Mouse (Mus musculus) layer of hippocampus, postnatal 36 days (tissue): ENCODE measurements at regions not wholly inside any gene's neighbourhood (a gene's known extent, or its start where the extent isn't known, plus 50 kb on each side); places are given as distances from the start of the nearest gene placed in this dataset.

Experiments
- DNase-seq, 2 experiments: peaks; one replicate each; pipeline ENCODE4 v3.0.0; 2022

GRCm38 (mm10) chr10:37439863-37440613, 301.3 kb upstream of the Marcks start:
- DNase-seq, result no peak

- no peak for DNase-seq
These were observed 299.6 kb upstream of the Marcks start for GRCm38 (mm10) chr10:37438312-37438711.

- no peak for DNase-seq
These were observed 298.1 kb upstream of the Marcks start for GRCm38 (mm10) chr10:37436849-37437248.

DNA sequence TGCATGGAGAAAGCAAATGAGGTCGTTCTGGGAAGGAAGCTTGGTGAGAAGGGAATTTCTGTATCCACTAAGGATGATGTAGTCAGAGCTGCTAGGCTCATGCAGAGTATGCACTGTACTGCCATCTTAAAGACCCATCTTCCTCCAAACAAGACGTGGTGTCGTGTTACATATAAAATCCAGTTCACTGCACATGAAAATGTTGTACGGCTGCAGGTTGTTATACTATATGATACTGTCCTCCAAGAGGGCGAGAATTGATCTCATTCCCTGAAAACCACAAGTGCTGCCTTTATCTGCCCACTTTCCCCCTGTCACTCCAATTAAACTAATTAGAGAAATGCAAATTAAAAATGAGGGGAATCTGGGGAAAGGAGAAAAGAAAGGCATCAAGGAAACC, 295.5 kb upstream of the Marcks start:
- DNase-seq, result no peak

GRCm38 (mm10) chr10:37423047-37423446, 284.3 kb upstream of the Marcks start:
- DNase-seq, result no peak

DNA sequence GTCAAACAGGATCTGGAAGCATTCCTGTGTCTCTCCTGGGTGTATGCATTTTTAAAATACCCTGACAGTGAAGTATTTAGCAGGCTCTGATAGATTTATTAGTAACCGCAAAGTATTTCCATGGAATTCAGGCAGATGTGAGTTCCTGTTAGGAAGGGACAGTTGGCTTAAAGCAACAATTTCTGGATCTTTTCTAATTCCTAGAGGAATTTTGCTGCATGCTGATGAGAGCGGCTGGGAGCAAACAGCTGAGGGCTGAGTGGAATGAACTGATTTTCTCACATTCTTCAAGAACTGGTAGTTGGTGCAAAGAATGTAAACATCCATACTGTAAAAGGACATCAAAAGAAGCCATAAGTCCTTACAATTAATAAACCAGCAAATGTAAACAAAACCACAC, 283.9 kb upstream of the Marcks start:
- no peak for DNase-seq

DNA sequence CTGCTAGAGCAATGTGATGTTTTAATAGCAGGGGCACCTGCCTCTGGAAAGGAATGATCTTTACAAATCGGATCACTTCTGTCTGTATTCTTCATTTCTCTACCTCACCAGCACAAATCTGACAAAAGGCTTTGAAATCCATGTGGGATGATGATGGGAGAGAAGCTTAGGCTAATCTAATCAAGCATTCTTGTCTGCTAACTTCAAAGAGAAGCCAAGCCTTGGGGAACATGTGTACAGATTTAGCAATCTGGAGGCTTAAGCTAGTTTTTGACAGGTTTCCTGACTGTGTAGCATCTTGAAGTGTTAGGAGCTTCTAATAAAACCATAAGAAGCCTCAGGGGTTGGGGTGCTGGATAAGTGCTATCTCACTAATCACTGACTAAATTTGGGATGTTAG, 277.6 kb upstream of the Marcks start:
- DNase-seq, result no peak

DNA sequence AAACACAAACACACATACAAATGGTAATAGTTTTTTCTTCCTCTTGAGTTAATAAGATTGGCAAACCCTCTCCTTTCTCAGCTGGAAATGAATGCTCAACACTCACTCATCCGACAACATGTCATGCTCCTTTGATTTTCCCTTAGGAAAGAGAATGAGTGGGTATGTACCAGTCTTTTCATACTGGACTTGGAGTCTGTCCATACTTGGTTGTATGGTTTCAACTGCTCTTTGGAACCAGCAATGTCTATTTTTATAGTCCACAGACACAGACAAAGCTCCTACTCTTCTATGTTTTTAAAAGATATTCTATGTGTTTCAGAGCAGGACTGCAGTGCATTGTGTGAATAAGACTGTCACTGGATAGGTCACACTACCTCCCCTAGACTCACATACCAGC, 273.7 kb upstream of the Marcks start:
- no peak for DNase-seq

- no peak for DNase-seq
These were observed 271.0 kb upstream of the Marcks start for GRCm38 (mm10) chr10:37409749-37410148.

- DNase-seq, result no peak
These were observed 268.8 kb upstream of the Marcks start for GRCm38 (mm10) chr10:37407487-37407886.

DNA sequence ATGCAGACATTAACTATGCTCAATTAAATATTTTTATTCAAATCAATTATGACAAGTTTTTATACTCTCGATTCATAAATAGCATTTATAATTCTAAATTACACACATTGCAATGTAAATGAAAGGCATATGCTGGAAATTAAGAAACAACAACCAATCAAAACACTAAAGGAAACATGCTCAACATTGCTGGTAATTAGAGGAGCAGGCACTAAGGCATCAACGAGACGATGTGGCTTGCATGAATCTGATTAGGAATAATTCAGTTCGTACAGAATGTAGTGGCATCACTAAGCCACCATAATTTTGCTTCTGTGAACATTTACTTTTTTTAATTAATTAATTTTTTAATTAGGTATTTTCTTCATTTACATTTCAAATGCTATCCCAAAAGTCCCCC, 266.2 kb upstream of the Marcks start:
- no peak for DNase-seq

- DNase-seq, result no peak
These were observed 265.7 kb upstream of the Marcks start for GRCm38 (mm10) chr10:37404407-37404806.

DNA sequence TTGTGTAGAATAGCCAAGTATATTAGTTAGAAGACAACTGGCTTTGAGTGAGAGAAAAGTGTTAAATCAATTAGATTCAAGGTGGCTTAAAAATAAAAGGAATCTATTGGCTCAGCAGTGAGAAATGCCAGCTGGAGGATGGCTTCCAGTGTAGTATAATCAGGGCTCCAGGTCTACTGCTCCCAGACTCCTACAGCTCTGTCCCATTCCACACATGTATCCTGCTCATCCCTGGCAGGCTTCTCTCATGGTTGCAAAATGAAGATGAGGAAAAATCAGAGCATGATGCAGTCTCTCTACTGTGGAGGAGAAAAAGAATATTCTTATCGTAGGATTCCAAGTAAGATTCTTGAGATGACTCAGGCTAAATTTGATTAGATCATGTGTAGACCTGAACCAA, 263.7 kb upstream of the Marcks start:
- no peak for DNase-seq

DNA sequence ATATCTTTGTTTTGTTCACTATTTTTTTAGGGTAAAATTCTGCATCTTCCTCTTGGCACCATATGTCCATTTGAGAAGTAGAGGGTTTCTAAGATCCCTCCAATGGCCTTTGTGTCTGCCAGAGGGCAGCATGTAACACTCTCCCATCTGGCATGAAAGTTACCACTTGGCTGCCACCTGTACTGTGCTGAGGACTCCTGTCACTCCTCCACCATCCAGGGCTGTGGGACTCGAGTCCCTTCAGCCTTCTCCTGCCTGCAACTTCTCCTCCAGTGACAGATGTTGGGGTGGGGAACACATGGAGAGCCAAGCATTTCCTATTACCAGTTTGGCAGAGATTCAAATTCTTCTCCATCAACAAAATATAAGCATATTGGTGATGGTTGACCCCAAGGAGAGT, 262.3 kb upstream of the Marcks start:
- DNase-seq, result no peak

- DNase-seq, result no peak
These were observed 261.7 kb upstream of the Marcks start for GRCm38 (mm10) chr10:37400379-37400778.

- peak; percentile 2 to 9 for DNase-seq
These were observed 258.7 kb upstream of the Marcks start for GRCm38 (mm10) chr10:37397271-37397991.

DNA sequence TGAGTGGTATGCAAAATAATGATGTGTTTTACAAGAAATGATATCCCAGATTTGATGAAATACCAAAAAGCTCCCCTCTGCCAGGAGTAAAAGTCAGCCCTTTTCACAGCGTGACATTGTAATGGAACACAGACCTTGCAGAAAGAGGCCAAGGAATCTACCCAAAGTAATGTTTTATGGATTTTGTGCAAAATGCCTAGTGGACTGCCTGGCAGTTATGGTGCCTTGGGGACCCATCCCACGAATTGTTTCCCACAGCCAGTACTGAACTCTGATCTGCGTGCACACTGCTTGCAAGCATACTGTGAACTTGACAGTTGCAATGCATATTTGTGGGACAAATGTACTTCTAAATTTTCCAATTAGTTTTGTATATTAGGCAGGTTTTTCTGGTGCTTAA, 251.3 kb upstream of the Marcks start:
- no peak for DNase-seq

- no peak for DNase-seq
These were observed 247.5 kb upstream of the Marcks start for GRCm38 (mm10) chr10:37386216-37386615.

- DNase-seq, result no peak
These were observed 241.3 kb upstream of the Marcks start for GRCm38 (mm10) chr10:37380024-37380423.

- no peak for DNase-seq
These were observed 239.4 kb upstream of the Marcks start for GRCm38 (mm10) chr10:37378002-37378702.

DNA sequence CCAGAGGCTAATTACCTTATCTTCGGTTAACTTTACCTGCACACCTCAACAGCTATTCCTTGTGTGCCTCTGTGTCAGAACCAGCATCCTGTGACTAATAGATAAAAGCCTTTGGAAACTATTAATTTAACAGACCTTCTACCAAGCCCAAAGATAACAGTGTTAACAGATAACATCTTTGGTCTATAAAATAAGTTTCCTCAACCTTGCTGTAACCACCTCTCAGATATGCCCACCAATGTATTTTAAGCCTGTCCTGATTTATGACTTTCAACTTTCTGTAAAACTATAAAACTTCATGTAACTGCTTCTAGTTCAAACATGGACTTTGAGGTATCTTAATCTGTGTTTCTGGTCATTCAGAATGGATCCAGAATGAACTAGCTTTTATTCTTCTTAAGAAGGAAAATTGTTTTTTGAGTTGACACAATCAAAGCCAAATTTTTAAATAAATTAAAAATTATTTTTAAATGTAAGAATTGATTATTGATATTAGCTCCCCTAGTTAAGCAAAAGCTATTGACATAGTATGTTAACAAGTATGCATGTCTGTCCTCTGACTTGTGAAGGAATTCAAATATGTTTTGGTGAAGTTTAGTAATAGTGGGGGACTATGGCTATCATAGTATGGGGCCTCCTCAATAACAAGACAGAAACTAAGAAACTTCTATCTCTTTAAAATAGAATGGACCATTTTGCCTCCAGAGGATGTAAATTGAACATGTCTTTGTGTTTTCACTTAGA, 238.7 kb upstream of the Marcks start:
- no peak for DNase-seq

- no peak for DNase-seq
These were observed 237.5 kb upstream of the Marcks start for GRCm38 (mm10) chr10:37376172-37376571.

GRCm38 (mm10) chr10:37375648-37376047, 236.9 kb upstream of the Marcks start:
- DNase-seq, result no peak
